Mouse (Mus musculus) ES-Bruce4 (cell line): ENCODE data around the gene Dnajc11.

ENCODE experiments used
- CTCF ChIP-seq: IDR thresholded peaks from one replicate; pipeline ENCODE4 v1.8.1; 2011; ENCODE audit warnings: low read depth, low read length
- EP300 ChIP-seq: IDR thresholded peaks from 2 replicates; pipeline ENCODE4 v1.6.1; 2011; ENCODE audit warnings: low read depth, low read length; ENCODE audit not compliant: insufficient read depth
- POLR2A ChIP-seq: IDR thresholded peaks from one replicate; pipeline ENCODE4 v1.8.1; 2011; ENCODE audit warnings: low read length; ENCODE audit not compliant: insufficient read depth

DNA sequence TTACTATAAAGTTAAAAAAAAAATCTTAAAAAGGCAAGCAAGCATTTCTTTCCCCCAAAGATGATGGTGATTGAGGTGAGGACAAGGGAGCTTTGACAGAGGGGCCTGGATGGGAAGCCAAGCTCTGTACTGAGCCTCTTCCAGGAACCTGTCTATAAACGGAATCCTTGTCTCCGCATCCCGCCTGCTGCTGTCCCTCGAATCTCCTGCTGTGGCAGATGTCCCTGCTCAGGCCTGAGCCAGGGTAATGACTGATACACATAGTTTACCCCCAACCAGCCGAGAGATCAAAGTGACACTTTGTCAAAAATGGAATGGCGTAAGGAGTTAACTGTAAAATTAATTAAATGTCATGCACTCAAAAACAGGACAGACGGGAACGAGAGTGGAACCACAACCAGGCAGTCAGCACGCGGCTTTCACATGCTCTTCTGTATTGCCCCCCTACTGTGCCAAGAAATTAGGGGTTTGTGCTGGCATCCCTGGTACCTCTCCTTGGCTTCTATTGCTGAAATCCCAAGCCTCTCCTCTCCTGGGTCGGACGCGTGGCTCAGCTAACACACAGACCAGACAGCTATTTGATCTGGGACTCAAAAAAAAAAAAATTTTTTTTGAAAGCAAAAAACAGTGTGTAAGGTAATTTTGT, 34.8 kb upstream of the Dnajc11 start:
- no peak for TF ChIP-seq POLR2A
- TF ChIP-seq CTCF, result no peak
- TF ChIP-seq EP300, result no peak
